Mouse (Mus musculus): ENCODE measurements around the gene Lig3. TPM values are rescaled to one million over a fixed set of nuclear protein-coding genes. Genes with fewer than 3 reads are reported as not detected.
"Not testable (repeated sequence)": the region's sequence is repeated elsewhere in the genome, so short reads cannot be mapped to it uniquely, and the experiment has no call there.

Gene Lig3
- polyA plus RNA-seq, 1 experiment from 2014 or later = 42.6 TPM

GRCm38 (mm10) chr11:82780134-82780533 lies 774 bp upstream of the Lig3 start:
- peak overlapping the region; percentile 86 for H3K4me3 ChIP-seq
- no peak for ATAC-seq (ENCODE audit: low FRiP score, low read depth)
- no peaks in the 10 kb centered on the region for H3K27me3 ChIP-seq (replicated peaks)
- peak overlapping the region; percentile 94 for H3K9ac ChIP-seq
- H3K36me3 ChIP-seq = peaks cover 18% of the 10 kb centered on the region
- H3K4me1 ChIP-seq = peaks cover 14% of the 10 kb centered on the region
- H3K9me3 ChIP-seq = no peaks in the 10 kb centered on the region
- 59% methylated on average over 5 of the region's 5 CpGs for WGBS
- peak overlapping the region; percentile 61 for H3K4me2 ChIP-seq (replicated peaks)
- no peak overlapping the region for H3K27ac ChIP-seq

DNA sequence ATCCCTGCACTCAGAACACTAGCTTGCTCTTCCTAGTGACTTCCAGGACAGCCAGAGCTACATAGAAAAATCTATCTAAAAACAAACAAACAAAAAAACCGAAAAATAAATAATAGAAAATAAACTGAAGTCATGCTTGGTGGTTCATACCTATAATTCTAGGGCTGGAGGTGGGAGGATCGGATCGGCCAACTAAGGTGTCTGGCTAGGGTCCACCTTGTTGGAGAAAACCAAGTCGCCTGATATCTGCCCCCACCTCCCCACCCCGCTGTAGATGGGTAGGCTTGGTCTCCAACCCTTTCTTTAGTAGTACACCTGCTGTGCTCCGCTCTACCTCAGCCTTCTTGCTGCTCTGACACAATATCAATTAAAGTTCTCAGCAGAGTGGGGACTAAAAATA lies 1.3 kb downstream of the Lig3 start:
- Histone ChIP-seq H3K27ac (no peak overlapping the region), H3K36me3 (peaks cover 39% of the 10 kb centered on the region)

DNA sequence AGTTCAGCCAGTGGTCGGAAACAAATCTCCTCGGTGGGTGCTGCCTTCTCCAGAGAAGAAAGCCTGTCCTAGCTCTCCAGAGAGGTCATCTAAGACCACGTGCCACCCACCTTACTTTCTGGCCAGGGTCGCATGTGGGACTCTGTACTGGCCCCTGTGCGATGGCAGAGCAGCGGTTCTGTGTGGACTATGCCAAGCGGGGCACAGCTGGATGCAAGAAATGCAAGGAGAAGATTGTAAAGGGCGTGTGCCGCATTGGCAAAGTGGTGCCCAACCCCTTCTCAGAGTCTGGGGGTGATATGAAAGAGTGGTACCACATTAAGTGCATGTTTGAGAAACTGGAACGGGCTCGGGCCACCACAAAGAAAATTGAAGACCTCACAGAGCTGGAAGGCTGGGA lies 2.5 kb downstream of the Lig3 start:
- WGBS = 95% methylated on average over 11 of the region's 11 CpGs
- Histone ChIP-seq H3K9me3 (no peaks in the 10 kb centered on the region), H3K27ac (no peak overlapping the region), H3K27me3 (replicated peaks) (no peaks in the 10 kb centered on the region), H3K9ac (no peak overlapping the region), H3K4me1 (peaks cover 14% of the 10 kb centered on the region), H3K4me2 (replicated peaks) (no peak overlapping the region), H3K36me3 (peaks cover 51% of the 10 kb centered on the region), H3K4me3 (no peak overlapping the region)
- ATAC-seq (ENCODE audit: low FRiP score, low read depth) = no peak

More for the DNA sequence above, 1.3 kb downstream of the Lig3 start:
- Histone ChIP-seq H3K9ac (peak overlapping the region; percentile 94), H3K4me2 (replicated peaks) (peak overlapping the region; percentile 61), H3K4me3 (peak overlapping the region; percentile 86), H3K9me3 (no peaks in the 10 kb centered on the region), H3K27me3 (replicated peaks) (no peaks in the 10 kb centered on the region), H3K4me1 (peaks cover 14% of the 10 kb centered on the region)
- no peak for ATAC-seq (ENCODE audit: low FRiP score, low read depth)
- WGBS = 52% methylated on average over 6 of the region's 6 CpGs

GRCm38 (mm10) chr11:82806656-82807055 lies 25.7 kb downstream of the Lig3 start:
- Histone ChIP-seq H3K4me3 (no peak overlapping the region), H3K36me3 (peaks cover 27% of the 10 kb centered on the region), H3K4me1 (no peaks in the 10 kb centered on the region), H3K27me3 (replicated peaks) (no peaks in the 10 kb centered on the region), H3K27ac (no peak overlapping the region), H3K9ac (no peak overlapping the region), H3K4me2 (replicated peaks) (no peak overlapping the region), H3K9me3 (no peaks in the 10 kb centered on the region)
- WGBS = 85% methylated on average over 3 of the region's 3 CpGs
- no peak for ATAC-seq (ENCODE audit: low FRiP score, low read depth)

DNA sequence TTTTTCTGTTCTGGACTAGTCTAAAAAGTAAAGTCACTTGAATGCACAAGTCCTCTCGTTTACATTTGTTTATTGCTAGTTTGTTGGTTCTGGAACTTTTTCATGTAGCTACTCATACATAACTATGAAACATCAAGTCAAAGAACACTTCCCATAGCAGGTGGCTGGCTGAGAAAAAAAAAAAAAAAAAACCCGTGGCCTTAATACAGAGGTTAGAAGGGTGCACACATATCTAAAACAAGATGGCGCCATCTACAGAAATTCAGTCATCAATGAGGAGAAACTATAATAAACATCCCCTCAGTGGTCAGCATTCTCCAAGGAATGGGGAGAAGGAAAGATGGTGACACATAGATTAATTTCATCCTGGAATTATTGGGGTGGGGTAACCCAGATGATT lies 26.5 kb downstream of the Lig3 start:
- no peaks in the 10 kb centered on the region for H3K9me3 ChIP-seq
- WGBS = 85% methylated on average over 3 of the region's 3 CpGs
- peaks cover 20% of the 10 kb centered on the region for H3K36me3 ChIP-seq
- no peak overlapping the region for H3K4me3 ChIP-seq
- no peak for ATAC-seq (ENCODE audit: low FRiP score, low read depth)
- no peak overlapping the region for H3K27ac ChIP-seq
- H3K9ac ChIP-seq = no peak overlapping the region
- no peaks in the 10 kb centered on the region for H3K27me3 ChIP-seq (replicated peaks)
- no peak overlapping the region for H3K4me2 ChIP-seq (replicated peaks)
- H3K4me1 ChIP-seq = no peaks in the 10 kb centered on the region

- Histone ChIP-seq H3K4me2 (replicated peaks) (no peak overlapping the region), H3K4me3 (no peak overlapping the region), H3K9me3 (no peaks in the 10 kb centered on the region), H3K27ac (no peak overlapping the region), H3K36me3 (peaks cover 9% of the 10 kb centered on the region), H3K27me3 (replicated peaks) (no peaks in the 10 kb centered on the region), H3K4me1 (no peaks in the 10 kb centered on the region; the same call in 1 of the 2 replicates), H3K9ac (no peak overlapping the region)
- WGBS = 69% methylated on average over 5 of the region's 5 CpGs
- ATAC-seq (ENCODE audit: low FRiP score, low read depth) = no peak
Observed at GRCm38 (mm10) chr11:82808485-82808884, 27.6 kb downstream of the Lig3 start.

GRCm38 (mm10) chr11:82819350-82819749 lies 38.4 kb downstream of the Lig3 start:
- no peaks in the 10 kb centered on the region for H3K4me1 ChIP-seq
- no peak overlapping the region for H3K4me3 ChIP-seq
- no peak overlapping the region for H3K27ac ChIP-seq
- H3K9ac ChIP-seq = no peak overlapping the region
- no peaks in the 10 kb centered on the region; the same call in 1 of the 2 replicates for H3K36me3 ChIP-seq
- no peak overlapping the region for H3K4me2 ChIP-seq (replicated peaks)
- no peak for ATAC-seq (ENCODE audit: low FRiP score, low read depth)
- no peaks in the 10 kb centered on the region for H3K27me3 ChIP-seq (replicated peaks)
- WGBS = 59% methylated on average over 4 of the region's 4 CpGs
- H3K9me3 ChIP-seq = no peaks in the 10 kb centered on the region

DNA sequence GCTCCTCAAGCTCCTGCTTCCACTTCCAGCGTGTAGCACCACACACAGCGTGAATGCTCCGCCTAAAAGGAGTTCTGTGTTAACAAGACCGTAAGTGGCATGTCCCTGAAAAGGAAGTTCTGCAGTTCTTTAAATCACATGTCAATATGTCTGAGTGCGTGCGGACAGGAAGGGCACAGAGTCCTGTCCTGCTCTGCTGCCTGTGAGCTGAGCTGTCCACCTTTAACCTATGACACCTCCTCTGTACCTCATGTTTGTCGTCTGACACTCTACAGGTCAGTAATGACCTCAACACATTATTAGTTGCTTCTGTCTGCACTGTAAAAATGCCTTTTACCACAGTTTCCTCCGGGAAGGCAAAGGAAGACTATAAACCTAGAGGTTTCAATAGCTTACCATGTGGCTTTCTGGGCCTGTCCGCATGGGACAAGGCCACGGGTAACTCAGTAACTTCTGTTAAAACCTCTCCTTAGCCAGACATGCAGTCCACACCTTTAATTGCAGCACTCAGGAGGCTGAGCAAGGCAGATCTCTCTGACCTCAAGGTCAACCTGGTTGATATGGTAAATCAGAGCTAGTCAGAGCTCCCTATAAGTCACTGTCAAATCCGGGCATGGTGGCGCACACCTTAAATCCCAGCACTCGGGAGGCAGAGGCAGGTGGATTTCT lies 40.0 kb downstream of the Lig3 start:
- H3K4me3 ChIP-seq = no peak overlapping the region
- no peak overlapping the region for H3K4me2 ChIP-seq (replicated peaks)
- no peak overlapping the region for H3K27ac ChIP-seq
- no peaks in the 10 kb centered on the region for H3K9me3 ChIP-seq
- 90% methylated on average over 13 of the region's 13 CpGs for WGBS
- H3K4me1 ChIP-seq = no peaks in the 10 kb centered on the region
- ATAC-seq (ENCODE audit: low FRiP score, low read depth) = no peak
- no peaks in the 10 kb centered on the region for H3K27me3 ChIP-seq (replicated peaks)
- no peaks in the 10 kb centered on the region; the same call in 1 of the 2 replicates for H3K36me3 ChIP-seq
- H3K9ac ChIP-seq = no peak overlapping the region

DNA sequence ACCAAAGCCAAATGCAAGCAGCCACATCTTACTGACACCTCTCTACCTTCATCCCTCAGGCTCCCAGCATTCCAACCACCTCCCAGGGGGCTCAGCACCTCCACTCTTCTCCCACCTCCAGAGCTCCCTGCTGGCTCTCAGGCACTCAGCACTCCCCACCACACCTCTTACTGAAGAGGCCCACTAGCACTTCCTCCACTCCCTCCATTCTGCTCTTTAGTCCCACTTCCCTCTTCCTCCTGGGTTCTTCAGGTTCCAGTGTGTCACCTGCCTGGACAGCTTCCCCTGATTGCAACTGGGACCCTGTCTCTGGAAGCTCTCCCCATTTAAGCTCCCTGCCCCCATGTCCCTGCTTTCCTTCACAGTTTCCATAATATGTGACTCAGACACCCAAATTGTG lies 45.9 kb downstream of the Lig3 start:
- Histone ChIP-seq H3K4me3 (no peak overlapping the region), H3K27me3 (replicated peaks) (no peaks in the 10 kb centered on the region), H3K36me3 (no peaks in the 10 kb centered on the region), H3K9ac (no peak overlapping the region), H3K9me3 (no peaks in the 10 kb centered on the region), H3K4me2 (replicated peaks) (no peak overlapping the region), H3K4me1 (peaks cover 11% of the 10 kb centered on the region), H3K27ac (no peak overlapping the region)
- no peak for ATAC-seq (ENCODE audit: low FRiP score, low read depth)

GRCm38 (mm10) chr11:82831008-82831893 lies 50.3 kb downstream of the Lig3 start:
- H3K27me3 ChIP-seq (replicated peaks) = no peaks in the 10 kb centered on the region
- no peak overlapping the region for H3K9ac ChIP-seq
- H3K4me2 ChIP-seq (replicated peaks) = peak overlapping the region; percentile 33
- 16% methylated on average over 10 of the region's 10 CpGs for whole genome bisulfite sequencing
- no peak overlapping the region for H3K4me3 ChIP-seq
- H3K4me1 ChIP-seq = peaks cover 22% of the 10 kb centered on the region
- H3K27ac ChIP-seq = no peak overlapping the region
- no peaks in the 10 kb centered on the region for H3K36me3 ChIP-seq
- ATAC-seq (ENCODE audit: low FRiP score, low read depth) = no peak
- H3K9me3 ChIP-seq = no peaks in the 10 kb centered on the region

- not testable (repeated sequence) for H3K4me3 ChIP-seq; H3K9ac ChIP-seq; H3K9me3 ChIP-seq; H3K4me2 ChIP-seq (replicated peaks); H3K27me3 ChIP-seq (replicated peaks); H3K27ac ChIP-seq; H3K36me3 ChIP-seq; ATAC-seq (ENCODE audit: low FRiP score, low read depth)
- WGBS = 80% methylated on average over 10 of the region's 10 CpGs
- H3K4me1 ChIP-seq = peaks cover 29% of the 10 kb centered on the region
Observed at GRCm38 (mm10) chr11:82832402-82832801, 51.5 kb downstream of the Lig3 start.

DNA sequence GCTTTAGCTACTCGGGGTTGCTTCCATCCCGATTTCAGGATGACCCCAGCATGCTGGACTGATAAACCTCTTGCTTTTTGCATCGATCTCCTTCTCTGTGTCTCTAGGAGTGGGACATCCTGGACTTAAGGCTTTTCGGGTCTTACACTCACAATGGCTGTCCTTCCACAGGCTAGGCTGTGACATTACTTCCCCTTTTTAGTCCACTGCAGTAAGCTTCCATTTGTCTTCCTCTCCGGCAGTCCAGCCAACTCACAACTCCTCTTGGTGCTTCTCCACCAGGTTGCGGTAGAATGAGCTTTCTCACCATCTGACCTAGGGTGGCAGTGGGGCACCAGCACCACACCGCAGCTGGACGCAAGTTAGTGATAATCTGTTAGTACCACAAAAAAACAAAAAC lies 53.0 kb downstream of the Lig3 start:
- Histone ChIP-seq H3K27me3 (replicated peaks) (no peaks in the 10 kb centered on the region), H3K9me3 (no peaks in the 10 kb centered on the region), H3K4me2 (replicated peaks) (no peak overlapping the region), H3K27ac (no peak overlapping the region), H3K36me3 (no peaks in the 10 kb centered on the region), H3K9ac (no peak overlapping the region), H3K4me3 (no peak overlapping the region), H3K4me1 (peaks cover 40% of the 10 kb centered on the region)
- 70% methylated on average over 8 of the region's 8 CpGs for WGBS
- ATAC-seq (ENCODE audit: low FRiP score, low read depth) = no peak
